Mouse (Mus musculus): ENCODE measurements at regions not wholly inside any gene's neighbourhood (a gene's known extent, or its start where the extent isn't known, plus 50 kb on each side); places are given as distances from the start of the nearest gene placed in this dataset.

DNA sequence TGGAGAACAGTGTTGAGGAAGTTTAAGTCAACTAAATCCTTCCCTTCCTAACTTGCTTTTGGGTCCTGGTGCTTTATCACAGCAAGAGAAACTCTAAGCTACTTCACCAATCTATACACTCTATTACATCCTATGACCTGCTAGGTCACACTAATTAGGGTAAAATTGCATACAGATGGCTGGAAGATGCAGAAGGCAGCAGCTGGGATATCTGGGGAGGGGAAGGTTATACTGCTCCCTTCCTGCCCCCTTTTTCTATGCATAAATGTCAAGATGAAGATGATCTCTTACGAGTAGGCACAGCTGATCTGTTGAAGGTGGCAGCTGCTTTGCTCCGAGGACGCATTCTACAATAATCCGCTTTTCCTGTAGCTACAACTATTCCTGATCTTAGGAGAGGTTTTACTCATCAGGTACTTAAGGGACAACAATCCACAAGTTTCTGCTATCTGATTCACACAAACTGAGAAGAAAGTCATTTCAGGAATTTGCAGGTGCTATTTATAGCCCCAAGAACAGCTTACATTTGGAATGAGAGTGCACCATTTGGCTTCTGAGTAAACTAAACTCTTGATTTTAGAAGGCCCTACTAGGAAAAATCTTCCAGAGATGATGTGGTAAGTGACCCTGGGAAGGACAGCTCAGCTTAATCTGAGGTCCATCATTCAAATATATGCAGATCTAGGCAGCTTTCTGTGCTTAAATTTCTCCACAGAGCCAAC, 146.3 kb upstream of the Krr1 start:
- DNase-seq (ENCODE audit: low spot score): no peak

DNA sequence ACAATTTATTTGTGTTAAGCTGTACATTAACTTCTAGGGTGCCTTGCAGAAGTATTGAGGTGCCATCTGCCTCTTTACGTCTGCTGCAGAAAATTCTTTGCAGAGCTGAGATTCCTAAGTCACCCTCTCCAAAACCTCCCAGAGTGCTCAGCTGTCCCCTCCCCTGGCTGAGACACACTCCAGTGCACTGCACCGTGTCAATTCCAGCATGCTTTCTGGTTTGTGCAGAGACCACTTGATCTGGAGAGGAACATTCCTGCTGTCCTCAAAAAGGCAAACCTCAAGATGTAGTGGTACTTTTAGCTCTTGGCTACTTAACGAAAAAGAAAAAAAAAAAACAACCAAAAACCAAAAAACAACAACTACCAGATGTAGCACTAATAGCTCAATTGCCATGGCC, 145.2 kb upstream of the Krr1 start:
- no peak for DNase-seq (ENCODE audit: low spot score)

DNA sequence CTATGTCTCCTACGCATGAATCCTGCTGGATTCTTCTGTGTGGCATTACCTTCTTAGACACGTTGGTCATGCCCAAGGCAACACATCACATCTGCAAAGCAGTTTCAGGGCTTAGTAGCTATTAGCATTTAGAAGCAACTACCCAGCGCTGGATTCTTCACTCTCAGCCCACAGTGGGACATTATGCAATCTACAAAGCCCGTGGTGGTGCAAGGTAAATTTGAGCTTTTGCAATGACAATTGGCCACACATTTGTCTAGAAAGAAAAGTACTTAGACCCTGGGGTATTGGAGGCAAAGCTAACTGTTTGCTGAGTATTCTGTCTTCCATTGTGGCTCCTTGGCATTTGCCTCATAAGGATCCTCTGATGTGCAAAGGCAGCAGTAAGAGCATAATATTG, 144.5 kb upstream of the Krr1 start:
- no peak for DNase-seq (ENCODE audit: low spot score)

DNA sequence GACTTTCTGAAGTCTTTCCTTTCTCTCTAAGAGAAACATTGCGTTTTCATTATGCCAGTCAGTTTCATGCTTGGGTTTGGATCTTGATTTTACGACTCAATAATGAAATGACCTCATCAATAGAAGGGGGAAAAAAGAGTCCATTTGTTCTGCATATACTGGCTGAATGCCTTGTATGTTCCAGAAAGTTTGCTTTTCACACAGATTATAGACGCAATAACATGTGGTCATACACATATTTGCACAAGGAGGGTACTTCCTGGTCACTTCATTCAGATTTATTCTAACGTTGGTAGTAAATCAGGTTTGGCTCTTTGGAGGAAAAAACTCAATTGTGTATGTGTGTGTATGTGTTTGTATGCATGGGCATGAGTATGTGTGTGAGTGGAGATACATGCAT, 143.9 kb upstream of the Krr1 start:
- DNase-seq (ENCODE audit: low spot score): no peak

DNA sequence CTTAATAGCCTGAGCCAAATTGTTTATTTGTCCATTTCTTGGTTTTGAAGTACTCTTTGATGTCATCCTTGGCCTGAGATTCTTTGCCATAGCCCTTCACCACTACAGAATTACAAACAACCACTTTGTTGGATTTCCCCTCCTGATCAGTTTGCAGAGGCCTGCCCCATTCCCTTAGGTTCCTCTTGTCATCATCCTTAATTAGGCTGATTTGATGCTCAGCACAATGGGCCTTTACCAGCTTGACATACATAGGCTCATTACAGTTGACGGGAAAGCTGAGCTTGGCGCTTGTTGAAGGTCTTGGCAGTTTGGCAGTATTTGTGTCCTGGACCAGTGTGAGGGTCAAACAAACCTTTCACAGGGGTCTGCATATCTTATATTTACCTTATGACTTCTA, 143.2 kb upstream of the Krr1 start:
- DNase-seq (ENCODE audit: low spot score): no peak

DNA sequence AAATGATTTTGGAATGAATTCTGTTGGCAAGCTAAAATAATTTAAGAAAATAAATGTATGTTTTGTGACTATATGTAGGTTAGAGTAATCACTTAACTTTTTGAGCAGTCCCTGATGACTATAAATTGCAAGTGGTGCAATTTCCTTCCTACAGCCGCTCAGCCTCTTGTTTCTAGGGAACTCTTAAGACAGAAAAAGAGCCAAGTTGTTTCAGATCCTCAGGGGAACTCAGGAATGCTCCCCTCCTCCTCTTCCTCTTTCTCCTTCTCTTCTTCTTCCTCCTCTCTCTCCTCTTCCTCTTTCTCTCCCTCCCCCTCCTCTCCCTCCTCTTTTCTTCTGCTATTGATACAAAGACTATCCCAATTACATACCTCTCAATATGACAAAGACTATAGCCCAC, 141.4 kb upstream of the Krr1 start:
- no peak for DNase-seq (ENCODE audit: low spot score)

DNA sequence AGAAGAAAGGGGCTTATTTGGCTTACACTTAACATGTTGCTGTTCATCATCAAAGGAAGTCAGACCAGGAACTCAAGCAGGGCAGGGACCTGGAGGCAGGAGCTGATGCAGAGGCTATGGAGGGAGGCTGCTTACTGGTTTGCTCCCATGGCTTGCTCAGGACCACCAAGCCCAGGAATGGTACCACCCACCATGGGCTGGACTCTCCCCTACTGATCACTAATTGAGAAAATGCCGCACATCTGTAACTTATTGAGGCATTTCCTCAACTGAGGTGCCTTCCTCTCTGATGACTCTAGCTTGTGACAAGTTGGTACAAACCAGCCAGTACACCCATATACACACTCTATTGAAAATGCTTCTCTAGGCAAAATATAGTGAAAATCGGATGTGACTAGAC, 138.9 kb upstream of the Krr1 start:
- no peak for DNase-seq (ENCODE audit: low spot score)

DNA sequence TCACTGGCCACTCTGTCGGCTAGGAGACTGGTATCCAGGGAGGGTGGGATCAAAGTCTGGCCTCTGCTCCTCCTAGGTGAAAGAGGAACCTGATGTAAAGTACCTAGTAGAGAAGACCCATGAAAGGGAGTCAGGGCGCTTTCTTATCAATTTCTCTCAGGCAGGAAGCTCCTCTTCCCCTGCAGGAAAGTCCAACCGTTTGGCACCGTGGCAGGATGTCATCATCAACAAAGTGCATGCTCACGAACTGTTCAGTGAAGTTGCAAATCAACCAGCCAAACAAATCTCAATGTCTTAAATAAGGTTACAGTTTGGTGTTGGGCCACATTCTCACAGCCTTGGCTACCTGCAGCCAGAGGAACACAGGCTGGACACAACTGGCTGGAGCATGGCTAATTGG, 138.2 kb upstream of the Krr1 start:
- DNase-seq (ENCODE audit: low spot score): no peak

DNA sequence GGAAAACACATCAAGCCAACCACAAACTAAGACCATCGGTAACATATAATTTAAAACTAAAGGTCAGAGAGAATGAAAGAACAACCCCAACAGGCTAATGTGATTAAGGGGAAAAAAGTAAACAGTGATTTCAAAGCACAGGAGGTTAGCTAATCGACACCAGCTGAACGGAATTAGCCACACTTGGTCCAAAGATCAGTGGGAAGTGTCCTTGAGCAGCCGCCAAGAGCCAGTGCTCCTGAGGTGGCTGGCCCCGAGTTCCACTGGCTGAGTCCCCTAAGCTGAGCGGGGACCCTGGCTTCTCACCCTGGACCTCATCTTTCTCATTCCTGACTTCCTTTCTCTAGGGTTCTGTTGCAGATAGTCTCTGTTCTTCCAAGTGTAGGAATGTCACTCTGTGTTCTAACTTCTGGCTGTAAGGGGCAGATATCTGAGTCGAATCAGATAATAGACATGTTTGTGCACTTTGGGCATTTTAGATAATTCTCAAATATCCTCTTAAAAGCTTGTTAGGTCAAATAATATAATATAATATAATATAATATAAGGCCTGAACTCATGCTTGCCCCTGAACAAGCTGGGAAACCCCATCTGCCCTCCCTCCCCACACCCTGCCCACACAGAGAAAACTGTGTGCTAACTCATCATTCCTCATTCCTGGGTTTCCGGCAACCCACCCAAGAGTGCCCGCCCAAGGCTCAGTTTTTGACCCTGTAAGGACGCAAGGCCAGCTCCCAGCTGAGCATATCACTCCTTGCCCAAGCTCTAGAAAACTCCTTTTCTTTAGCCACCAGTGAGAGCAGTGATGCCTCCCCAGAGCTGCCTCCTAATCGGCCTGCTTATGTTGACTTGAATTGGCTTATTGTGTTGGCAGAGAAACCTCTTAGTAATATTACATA, 137.3 kb upstream of the Krr1 start:
- DNase-seq (ENCODE audit: low spot score): no peak

DNA sequence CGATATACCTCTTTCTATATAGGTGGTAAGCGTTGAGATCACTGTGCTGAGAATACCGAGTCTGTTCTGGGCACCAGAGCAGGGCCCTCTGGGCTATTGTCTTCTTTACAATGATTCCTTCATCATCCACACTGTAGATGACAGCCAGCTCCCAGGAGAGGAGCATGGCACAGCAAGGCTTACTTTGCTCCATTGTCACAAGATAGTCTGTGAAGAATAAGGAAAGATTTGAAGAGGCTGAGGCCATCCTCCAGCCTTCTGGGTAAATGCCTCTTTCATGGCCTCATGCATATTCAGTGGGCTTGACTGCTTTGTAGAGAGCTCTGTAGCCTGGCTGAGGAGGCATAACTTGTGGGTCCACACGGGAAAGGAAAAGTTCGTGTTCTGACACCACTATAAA, 136.3 kb upstream of the Krr1 start:
- no peak for DNase-seq (ENCODE audit: low spot score)

DNA sequence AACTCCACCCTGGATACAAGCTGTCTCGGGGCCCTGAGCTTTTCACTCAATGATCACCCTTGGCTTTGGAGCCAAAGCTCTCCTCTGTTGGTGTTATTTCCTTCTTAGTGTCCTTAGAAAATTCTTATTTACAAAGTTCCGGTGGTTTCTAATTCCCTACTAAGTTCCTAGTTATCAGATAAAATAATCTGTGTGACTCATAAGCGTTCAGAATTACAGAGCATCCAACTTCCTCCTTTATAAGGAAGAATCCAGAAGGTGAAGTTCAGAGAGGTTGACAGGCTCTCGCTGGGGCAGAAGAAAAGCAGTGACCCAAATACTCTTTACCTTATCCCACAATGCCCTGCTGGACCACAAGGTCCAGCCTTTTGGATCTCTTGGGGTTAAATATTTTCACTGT, 135.7 kb upstream of the Krr1 start:
- no peak for DNase-seq (ENCODE audit: low spot score)

DNA sequence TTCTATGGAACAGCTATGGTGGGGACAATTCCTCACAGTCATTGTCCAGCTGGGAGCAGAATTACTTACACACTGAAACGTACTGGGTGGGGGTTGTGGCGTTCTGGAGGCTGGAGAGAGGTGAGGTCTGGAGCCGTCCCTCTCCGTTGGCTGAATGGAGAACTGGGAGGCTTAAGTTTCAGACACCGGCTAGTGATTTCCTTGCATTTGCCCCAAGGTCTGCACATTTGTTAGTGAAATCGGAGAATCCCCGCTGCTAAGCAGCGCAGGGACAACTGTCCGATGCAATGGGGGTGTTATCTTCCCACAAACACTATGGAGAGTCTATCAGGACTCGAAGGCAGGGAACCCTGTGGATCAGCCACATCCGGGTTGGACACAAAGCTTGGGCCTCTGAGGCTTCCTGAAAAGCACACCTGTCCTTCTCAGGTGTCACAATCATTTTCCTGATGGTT, 130.1 kb upstream of the Krr1 start:
- DNase-seq (ENCODE audit: low spot score): no peak

DNA sequence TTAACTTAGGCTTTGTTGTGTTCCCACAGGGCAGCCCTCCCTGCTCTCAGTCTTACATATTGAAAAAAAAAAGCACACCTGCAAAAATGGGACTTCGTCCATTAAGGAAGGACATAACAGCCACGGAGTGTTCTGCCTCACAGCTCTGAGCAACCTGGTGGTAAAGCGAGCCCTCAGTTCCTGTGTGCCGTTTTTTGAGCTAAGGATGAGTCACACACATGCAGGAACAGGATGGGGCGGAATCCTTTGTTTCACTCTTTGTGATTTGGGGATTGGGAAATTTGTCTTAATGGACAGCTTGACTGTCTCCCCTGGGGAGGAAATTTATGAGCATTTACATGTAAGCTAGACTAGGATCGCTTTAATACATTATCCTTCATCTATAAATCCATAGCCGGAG, 129.6 kb upstream of the Krr1 start:
- DNase-seq (ENCODE audit: low spot score): no peak

DNA sequence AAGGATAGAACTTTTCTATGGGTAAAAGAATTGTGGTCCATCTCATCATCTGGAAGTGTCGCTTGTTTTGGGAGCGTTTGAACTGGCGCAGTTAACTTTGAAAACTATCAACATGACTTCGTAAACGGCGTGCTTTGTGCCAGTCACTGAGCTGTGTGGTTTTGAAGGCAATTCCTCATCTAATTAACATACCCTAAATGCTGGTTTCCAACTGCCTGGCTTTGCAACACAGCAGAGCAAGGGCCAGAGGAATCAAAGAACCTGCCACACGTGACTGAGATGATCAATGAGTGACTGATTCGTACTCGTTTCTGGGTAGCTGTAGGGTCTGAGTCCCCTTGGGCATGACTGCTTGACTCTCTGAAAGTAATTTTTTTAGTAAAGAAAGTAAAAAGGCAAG, 129.2 kb upstream of the Krr1 start:
- no peak for DNase-seq (ENCODE audit: low spot score)

DNA sequence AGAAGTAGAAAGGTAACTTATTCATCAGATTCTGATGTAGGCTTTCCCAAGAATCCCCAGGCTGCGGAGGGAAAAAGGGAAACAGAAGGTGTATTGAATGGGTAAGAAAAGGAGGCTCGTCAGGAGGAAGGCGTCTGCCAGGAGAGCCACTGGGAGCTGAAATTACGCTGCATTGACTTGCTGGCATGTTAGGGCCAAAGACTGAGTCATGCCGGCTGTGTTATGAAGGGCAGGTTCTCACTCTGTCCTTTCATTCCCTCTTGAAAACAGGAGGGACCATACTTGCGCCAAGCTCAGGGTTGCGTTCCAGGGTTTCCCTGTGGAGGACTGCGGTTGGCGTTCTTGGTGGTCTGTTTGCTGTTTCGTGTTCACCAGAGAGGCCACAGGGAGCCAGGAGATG, 128.3 kb upstream of the Krr1 start:
- no peak for DNase-seq (ENCODE audit: low spot score)

DNA sequence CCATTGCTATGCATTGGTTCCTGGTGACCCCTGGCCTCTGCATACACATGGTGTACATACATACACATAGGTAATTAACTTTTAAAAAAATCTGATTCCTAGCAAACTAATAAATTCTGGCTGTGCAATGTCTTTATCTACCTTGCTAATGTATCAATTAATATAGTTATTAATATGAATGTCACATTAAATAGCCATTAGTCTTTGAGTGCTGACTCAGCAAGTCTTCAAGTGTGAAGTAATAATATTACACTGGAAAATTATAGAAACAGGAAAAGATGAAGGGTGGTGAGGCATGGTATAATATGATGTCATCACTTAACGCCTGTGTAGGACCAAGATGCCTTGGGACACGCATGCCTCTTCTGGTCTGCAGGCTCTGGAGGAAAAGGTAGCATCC, 126.5 kb upstream of the Krr1 start:
- DNase-seq (ENCODE audit: low spot score): no peak

DNA sequence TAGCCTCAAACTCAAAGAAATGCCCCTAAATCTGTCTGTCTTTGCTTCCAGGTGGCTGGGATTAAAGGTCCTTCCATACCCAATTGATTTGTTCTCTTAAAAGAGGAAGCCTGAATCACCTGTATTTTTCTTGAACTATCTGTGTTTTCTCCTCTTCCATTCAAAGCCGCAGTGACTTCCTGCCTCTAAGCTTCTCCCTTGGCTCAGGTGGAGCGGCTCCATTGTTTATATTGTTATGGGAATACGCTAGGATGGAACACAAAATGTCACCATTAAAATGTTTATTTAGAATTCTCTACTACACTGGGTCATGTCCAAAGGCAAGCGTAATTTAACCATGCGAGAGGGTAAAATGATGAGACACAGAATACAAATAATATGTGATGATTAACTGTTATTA, 118.2 kb upstream of the Krr1 start:
- no peak for DNase-seq (ENCODE audit: low spot score)

DNA sequence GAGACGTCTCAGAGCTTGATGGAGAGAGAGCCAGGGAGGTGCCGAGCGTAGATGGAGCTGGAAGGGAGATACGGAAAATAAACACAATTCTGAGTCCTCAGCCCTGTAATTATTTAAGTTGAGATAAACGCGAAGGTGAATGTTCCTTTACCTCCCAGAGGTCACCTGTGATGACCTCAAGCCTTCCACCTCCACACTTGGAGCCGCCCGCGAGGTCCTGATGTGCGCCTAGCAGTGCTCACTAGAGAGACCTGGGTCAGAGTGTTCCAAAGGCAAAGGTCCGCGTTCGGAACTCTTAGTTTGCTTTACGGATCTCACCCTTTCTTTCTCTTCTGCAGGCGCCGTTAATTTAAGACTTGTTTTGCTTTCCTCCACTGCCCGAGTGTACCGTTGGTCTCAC, 117.0 kb upstream of the Krr1 start:
- no peak for DNase-seq (ENCODE audit: low spot score)

DNA sequence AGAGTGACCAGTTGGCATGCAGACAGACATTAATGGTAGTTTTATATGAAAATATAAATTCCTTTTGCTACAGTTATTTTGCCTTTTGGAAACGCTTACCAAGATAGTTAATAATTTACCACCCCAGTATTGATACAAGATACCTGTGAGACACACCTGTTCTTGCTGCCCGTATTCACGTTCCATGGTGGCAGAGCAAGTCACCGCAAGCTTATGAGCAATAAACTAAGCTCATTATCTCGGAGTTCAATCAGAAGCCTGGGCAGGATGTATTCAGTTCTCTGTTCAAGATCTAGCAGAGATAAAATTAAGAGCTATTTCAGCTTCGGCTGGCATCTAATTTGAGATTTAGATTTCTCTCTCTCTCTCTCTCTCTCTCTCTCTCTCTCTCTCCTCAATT, 114.1 kb upstream of the Krr1 start:
- DNase-seq (ENCODE audit: low spot score): no peak

DNA sequence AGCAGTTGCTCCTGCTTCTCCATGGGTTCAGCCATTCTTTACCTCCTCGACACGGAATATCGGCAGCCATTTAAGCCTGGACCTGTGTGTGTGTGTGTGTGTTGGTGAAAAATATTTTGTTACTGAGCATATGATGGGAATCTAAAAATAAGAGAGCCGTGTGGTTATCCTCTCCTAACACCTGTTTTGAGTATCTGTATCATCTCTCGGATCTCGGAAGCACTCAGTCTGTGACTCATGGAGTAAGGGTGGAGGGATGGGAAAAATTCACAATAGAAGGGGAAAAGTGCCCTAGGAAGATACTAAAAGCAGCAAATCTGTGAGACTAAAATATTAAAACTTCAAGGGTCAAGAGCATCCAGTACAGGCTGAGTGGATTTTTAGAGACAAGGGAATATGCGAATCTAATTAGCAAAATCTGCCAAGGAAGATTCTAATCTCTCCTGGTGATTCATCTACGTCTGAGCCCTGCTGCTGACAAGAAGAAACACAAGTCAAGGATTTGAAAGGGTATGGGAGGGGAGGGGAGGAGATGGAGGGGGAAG, 107.1 kb upstream of the Krr1 start:
- no peak for DNase-seq (ENCODE audit: low spot score)

DNA sequence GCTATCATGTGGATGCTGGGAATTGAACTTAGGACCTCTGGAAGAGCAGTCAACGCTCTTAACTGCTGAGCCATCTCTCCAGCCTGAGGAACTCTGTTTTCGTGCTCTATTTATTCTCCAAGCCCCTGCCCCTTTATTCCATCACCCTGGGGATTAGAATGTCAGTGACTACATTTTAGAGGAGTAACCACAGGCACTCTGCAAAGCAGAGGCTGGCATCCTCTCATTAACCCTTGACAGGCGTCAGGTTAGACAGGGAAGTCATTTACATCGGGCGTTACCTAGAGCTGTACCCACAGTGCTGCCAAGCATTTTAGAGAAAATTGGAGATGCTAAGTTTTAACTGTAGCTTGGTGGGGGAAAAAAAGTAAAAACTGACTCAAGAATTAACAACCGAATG, 105.4 kb upstream of the Krr1 start:
- no peak for DNase-seq (ENCODE audit: low spot score)

DNA sequence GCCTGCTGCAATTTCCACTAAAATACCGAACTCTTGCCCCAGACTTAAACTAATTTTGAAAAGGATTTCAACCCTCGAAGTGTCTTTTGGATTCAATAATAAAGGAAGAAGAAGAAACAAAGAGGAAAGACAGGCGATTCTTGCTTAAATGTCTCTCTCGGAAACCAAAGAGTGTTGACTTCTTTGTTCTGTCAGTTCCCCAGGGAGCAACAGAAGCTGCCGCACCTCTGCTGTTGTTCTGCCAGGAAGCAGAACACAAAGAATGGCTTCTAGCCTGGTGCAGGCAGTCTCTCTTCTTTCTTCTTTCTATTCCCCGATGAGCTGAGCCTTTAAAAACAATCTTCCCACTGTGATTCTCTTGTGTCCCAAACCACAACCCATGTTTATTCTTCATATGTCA, 104.9 kb upstream of the Krr1 start:
- DNase-seq (ENCODE audit: low spot score): no peak

DNA sequence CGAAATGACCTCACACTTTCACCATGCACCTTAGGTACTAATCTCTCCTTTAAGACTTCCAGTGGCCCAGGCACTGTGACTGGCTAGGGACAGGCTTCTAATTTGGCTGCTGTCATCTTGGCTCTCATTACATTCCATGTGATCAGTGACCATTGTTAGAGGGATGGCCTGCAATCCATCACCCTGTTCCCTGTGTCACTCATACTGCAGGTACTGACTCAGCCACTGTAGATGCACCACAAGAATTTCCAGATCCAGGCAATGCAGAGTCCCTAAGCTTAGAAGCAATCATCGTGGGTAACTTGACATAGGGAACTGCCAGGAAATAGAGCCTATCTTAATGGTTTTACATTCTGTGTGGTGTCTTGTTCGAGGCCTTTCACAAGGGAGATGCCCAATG, 92.1 kb upstream of the Krr1 start:
- DNase-seq (ENCODE audit: low spot score): no peak
